Mouse (Mus musculus): Measurements from ENCODE around the gene Tbcd. TPM values are rescaled to one million over a fixed set of nuclear protein-coding genes. Genes with fewer than 3 reads are reported as not detected.

Tbcd gene
- total RNA-seq (2021) = 10 to 100 TPM; 25.7 to 28.3 TPM
- long read RNA-seq, experiment 1, partial matches to known transcripts = 2 of 5 reads
- long read RNA-seq, experiment 1, other reads (novel, unspliced or antisense) = 3 of 5 reads
- long read RNA-seq, experiment 2, partial matches to known transcripts = 4 of 6 reads
- long read RNA-seq, experiment 2, other reads (novel, unspliced or antisense) = 2 of 6 reads

- peak; percentile 88 to 95 for DNase-seq (ENCODE audit: low spot score in 2 of 2)
Observed at GRCm38 (mm10) chr11:121451753-121452635, at the start of gene Tbcd. TSS of gene Tbcd (plus strand) at chr11:121451949.

GRCm38 (mm10) chr11:121407366-121408155 lies 44.2 kb upstream of the Tbcd start:
- no peak for DNase-seq (ENCODE audit: low spot score in 2 of 2)

- DNase-seq (ENCODE audit: low spot score in 2 of 2) = no peak
Observed at GRCm38 (mm10) chr11:121414762-121415161, 37.0 kb upstream of the Tbcd start.

- no peak for DNase-seq (ENCODE audit: low spot score in 2 of 2)
Observed at GRCm38 (mm10) chr11:121415351-121415750, 36.4 kb upstream of the Tbcd start.

- no peak for DNase-seq (ENCODE audit: low spot score in 2 of 2)
Observed at GRCm38 (mm10) chr11:121417971-121418370, 33.8 kb upstream of the Tbcd start.

GRCm38 (mm10) chr11:121418932-121419331 lies 32.8 kb upstream of the Tbcd start:
- no peak for DNase-seq (ENCODE audit: low spot score in 2 of 2)

- DNase-seq (ENCODE audit: low spot score in 2 of 2) = no peak
Observed at GRCm38 (mm10) chr11:121420379-121420778, 31.4 kb upstream of the Tbcd start.

- DNase-seq (ENCODE audit: low spot score in 2 of 2) = peak; percentile 94 to 99
Observed at GRCm38 (mm10) chr11:121420830-121421552, 30.8 kb upstream of the Tbcd start, which contains the start of gene Fn3krp. TSS of gene Fn3krp (plus strand) at chr11:121421401.

- DNase-seq (ENCODE audit: low spot score in 2 of 2) = no peak
Observed at GRCm38 (mm10) chr11:121421553-121422173, 30.1 kb upstream of the Tbcd start.

GRCm38 (mm10) chr11:121433397-121433796 lies 18.4 kb upstream of the Tbcd start:
- DNase-seq (ENCODE audit: low spot score in 2 of 2) = no peak

- DNase-seq (ENCODE audit: low spot score in 2 of 2) = peak; percentile 40 to 76
Observed at GRCm38 (mm10) chr11:121434156-121435155, 17.3 kb upstream of the Tbcd start, which contains the start of gene Fn3k. TSS of gene Fn3k (plus strand) at chr11:121434913.

- DNase-seq (ENCODE audit: low spot score in 2 of 2) = no peak
Observed at GRCm38 (mm10) chr11:121437236-121437635, 14.5 kb upstream of the Tbcd start.

- DNase-seq (ENCODE audit: low spot score in 2 of 2) = no peak
Observed at GRCm38 (mm10) chr11:121439686-121440292, 12.0 kb upstream of the Tbcd start.

- DNase-seq (ENCODE audit: low spot score in 2 of 2) = no peak
Observed at GRCm38 (mm10) chr11:121441653-121442052, 10.1 kb upstream of the Tbcd start.

GRCm38 (mm10) chr11:121442076-121442475 lies 9.7 kb upstream of the Tbcd start:
- no peak for DNase-seq (ENCODE audit: low spot score in 2 of 2)

GRCm38 (mm10) chr11:121451216-121451726 lies 478 bp upstream of the Tbcd start:
- no peak for DNase-seq (ENCODE audit: low spot score in 2 of 2)

GRCm38 (mm10) chr11:121457874-121458273 lies 6.1 kb downstream of the Tbcd start:
- no peak for DNase-seq (ENCODE audit: low spot score in 2 of 2)

GRCm38 (mm10) chr11:121467408-121467807 lies 15.7 kb downstream of the Tbcd start:
- no peak for DNase-seq (ENCODE audit: low spot score in 2 of 2)

All from gastrocnemius, postnatal 4 days (tissue).